Mouse (Mus musculus) liver, embryonic 14.5 days (tissue): ENCODE data around the gene Vmn2r12. TPM values are rescaled to one million over a fixed set of nuclear protein-coding genes. Genes with fewer than 3 reads are reported as not detected.

ENCODE experiments used
- ATAC-seq: fragments of 200-750 bp; cut with Nextera tagmentation; 2 replicates; pipeline ENCODE4 v1.8.0; 2017; ENCODE audit warnings: moderate number of reproducible peaks, mild to moderate bottlenecking, moderate library complexity; ENCODE audit not compliant: insufficient read depth
- DNase-seq, 3 experiments: peaks; one replicate each; pipeline ENCODE4 v3.0.0-alpha.2; 2012 to 2013; ENCODE audit warnings: low read depth in 3 of 3, low spot score in 3 of 3
- H3K27ac ChIP-seq: fragments of 300-500 bp; sonication (generic); 2 replicates; pipeline ENCODE4 v1.5.1; 2014; ENCODE audit warnings: moderate library complexity, mild to moderate bottlenecking, control low read depth, inconsistent platforms
- H3K27me3 ChIP-seq: fragments of 300-500 bp; sonication (generic); 2 replicates; pipeline ENCODE4 v1.6.1; 2014; ENCODE audit warnings: mild to moderate bottlenecking, low read length, moderate library complexity; ENCODE audit not compliant: control insufficient read depth, insufficient read depth
- H3K36me3 ChIP-seq: fragments of 300-500 bp; sonication (generic); replicated peaks from 2 replicates; pipeline ENCODE4 v1.6.1; 2014; ENCODE audit warnings: low read depth; ENCODE audit not compliant: control insufficient read depth, insufficient read depth
- H3K4me1 ChIP-seq, 2 experiments: fragments of 200-500 bp in 1 of 2; fragments of 300-500 bp in 1 of 2; sonication (generic) in 1 of 2; replicated peaks; 2 replicates each; pipeline ENCODE4 v1.6.1; 2012 to 2014; ENCODE audit warnings: antibody characterized with exemption in 1 of 2, inconsistent platforms in 1 of 2, low read length in 1 of 2; ENCODE audit not compliant: control insufficient read depth in 2 of 2, insufficient read depth in 2 of 2
- H3K4me2 ChIP-seq: fragments of 300-500 bp; sonication (generic); 2 replicates; pipeline ENCODE4 v1.6.1; 2014; ENCODE audit warnings: low read depth, mild to moderate bottlenecking, control low read depth, moderate library complexity
- H3K4me3 ChIP-seq, 2 experiments: fragments of 200-500 bp in 1 of 2; fragments of 300-500 bp in 1 of 2; sonication (generic) in 1 of 2; 2 replicates each; pipeline ENCODE4 v1.5.1; 2012 to 2014; ENCODE audit warnings: low read depth in 2 of 2, low read length in 2 of 2, mild to moderate bottlenecking in 2 of 2, control low read depth in 1 of 2, inconsistent platforms in 1 of 2, moderate library complexity in 1 of 2; ENCODE audit not compliant: insufficient read depth in 1 of 2
- H3K9ac ChIP-seq: fragments of 300-500 bp; sonication (generic); replicated peaks from 2 replicates; pipeline ENCODE4 v1.6.1; 2014; ENCODE audit warnings: mild to moderate bottlenecking, control low read depth, moderate library complexity
- H3K9me3 ChIP-seq: fragments of 300-500 bp; sonication (generic); 2 replicates; pipeline ENCODE4 v1.6.1; 2016; ENCODE audit warnings: low read length, mixed read lengths; ENCODE audit not compliant: control insufficient read depth
- CTCF ChIP-seq: IDR thresholded peaks from 2 replicates; pipeline ENCODE4 v1.5.1; 2016; ENCODE audit warnings: antibody characterized with exemption, low read depth, control low read depth
- EP300 ChIP-seq: IDR thresholded peaks from 2 replicates; pipeline ENCODE4 v1.6.1; 2016; ENCODE audit warnings: antibody characterized with exemption, low read depth
- WGBS: fragments of 180-500 bp; shearing (Covaris S2); extraction: QIAGEN DNeasy Blood & Tissue Kit; methylation state at CpG from one replicate; pipeline ENCODE4 v1.1.7; 2014; ENCODE audit not compliant: insufficient replicate concordance; 5-methylcytosine and 5-hydroxymethylcytosine counted together
- polyA plus RNA-seq, 2 experiments: library from polyadenylated mRNA; depleted of rRNA in 1 of 2; stranded (reverse) in 1 of 2; unstranded in 1 of 2; fragments of >200 nt; fragmentation: Nextera tagmentation in 1 of 2; extraction: Ambion mirVana in 1 of 2; gene quantifications; 2 replicates each; pipeline versions ENCODE4 v1.2.1 to v1.2.3; 2012 to 2014

Gene Vmn2r12
- polyA plus RNA-seq, 2 experiments, result not detected

DNA sequence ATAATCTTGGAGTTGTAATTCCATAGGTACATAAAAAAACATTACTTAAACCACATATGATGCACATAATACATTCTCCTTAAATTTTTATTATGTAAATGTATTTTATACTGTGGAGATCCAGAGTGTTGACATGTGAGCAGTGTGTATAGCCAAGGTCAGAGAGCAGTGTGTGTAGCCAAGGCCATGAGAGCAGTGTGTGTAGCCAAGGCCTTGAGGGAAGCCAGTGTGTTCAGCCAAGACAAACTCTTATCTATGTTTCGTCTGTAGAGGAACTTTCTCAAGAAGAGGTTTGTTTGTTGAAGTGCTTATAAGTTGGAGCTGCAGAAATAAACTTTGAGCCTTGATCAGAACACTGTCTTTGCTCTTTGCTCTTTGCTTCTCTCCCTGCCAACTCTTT lies 42.5 kb downstream of the Vmn2r12 start:
- ATAC-seq (no peak), DNase-seq (no peak)
- H3K36me3 ChIP-seq, result no peaks in the 10 kb centered on the region

More for the DNA sequence above, 42.5 kb downstream of the Vmn2r12 start:
- Histone ChIP-seq H3K4me1 (no peaks in the 10 kb centered on the region), H3K9ac (no peak overlapping the region), H3K27me3 (no peaks in the 10 kb centered on the region), H3K27ac (no peak overlapping the region), H3K4me2 (no peak overlapping the region), H3K9me3 (no peaks in the 10 kb centered on the region), H3K4me3 (no peak overlapping the region)
- no peak for TF ChIP-seq CTCF
- no peak for TF ChIP-seq EP300
- 53% methylated on average over 1 of the region's 1 CpGs for WGBS

Other genes with a start within 250 kb of the Vmn2r12 start
- gene Vmn2r9, start 245.3 kb downstream of the Vmn2r12 start, polyA plus RNA-seq (2012; rRNA removed), result not detected in 2 replicates
- gene Vmn2r9, start 245.3 kb downstream of the Vmn2r12 start, polyA plus RNA-seq (2014; fragmentation: Nextera tagmentation; extraction: Ambion mirVana), result not detected in 2 replicates
- gene Vmn2r10, start 91.4 kb downstream of the Vmn2r12 start, polyA plus RNA-seq (2012; rRNA removed), result not detected in 2 replicates
- not detected in 2 replicates for gene Vmn2r10, start 91.4 kb downstream of the Vmn2r12 start, polyA plus RNA-seq (2014; fragmentation: Nextera tagmentation; extraction: Ambion mirVana)
- not detected in 2 replicates for gene Vmn2r11, start 38.4 kb downstream of the Vmn2r12 start, polyA plus RNA-seq (2012; rRNA removed)
- not detected in 2 replicates for gene Vmn2r11, start 38.4 kb downstream of the Vmn2r12 start, polyA plus RNA-seq (2014; fragmentation: Nextera tagmentation; extraction: Ambion mirVana)
- gene Vmn2r13, start 94.2 kb upstream of the Vmn2r12 start, polyA plus RNA-seq (2012; rRNA removed), result not detected in 2 replicates
- not detected in 2 replicates for gene Vmn2r13, start 94.2 kb upstream of the Vmn2r12 start, polyA plus RNA-seq (2014; fragmentation: Nextera tagmentation; extraction: Ambion mirVana)
- not detected in 2 replicates for gene Vmn2r14, start 126.8 kb upstream of the Vmn2r12 start, polyA plus RNA-seq (2012; rRNA removed)
- gene Vmn2r14, start 126.8 kb upstream of the Vmn2r12 start, polyA plus RNA-seq (2014; fragmentation: Nextera tagmentation; extraction: Ambion mirVana), result not detected in 2 replicates
- gene Vmn2r15, start 199.7 kb upstream of the Vmn2r12 start, polyA plus RNA-seq (2012; rRNA removed), result not detected in 2 replicates
- not detected in 2 replicates for gene Vmn2r15, start 199.7 kb upstream of the Vmn2r12 start, polyA plus RNA-seq (2014; fragmentation: Nextera tagmentation; extraction: Ambion mirVana)
- not detected in 2 replicates for gene Vmn2r16, start 232.2 kb upstream of the Vmn2r12 start, polyA plus RNA-seq (2012; rRNA removed)
- gene Vmn2r16, start 232.2 kb upstream of the Vmn2r12 start, polyA plus RNA-seq (2014; fragmentation: Nextera tagmentation; extraction: Ambion mirVana), result not detected in 2 replicates